Mouse (Mus musculus) embryonic facial prominence, embryonic 11.5 days (tissue): Measurements from ENCODE around the gene Peli3. TPM values are rescaled to one million over a fixed set of nuclear protein-coding genes. Genes with fewer than 3 reads are reported as not detected.

Experiments used
- ATAC-seq: fragments of 200-750 bp; cut with Nextera tagmentation; replicated peaks from 2 replicates; pipeline ENCODE4 v1.8.0; 2017; ENCODE audit warnings: low read depth; ENCODE audit not compliant: insufficient number of reproducible peaks, low FRiP score, low TSS enrichment
- DNase-seq: peaks from one replicate; pipeline ENCODE4 v3.0.0-alpha.2; 2015; ENCODE audit warnings: low spot score
- H3K27ac ChIP-seq: fragments of 300-500 bp; sonication (generic); replicated peaks from 2 replicates; pipeline ENCODE4 v1.5.1; 2014; ENCODE audit warnings: mild to moderate bottlenecking, low read depth, low read length, control low read depth
- H3K27me3 ChIP-seq: fragments of 300-500 bp; sonication (generic); 2 replicates; pipeline ENCODE4 v1.6.1; 2014; ENCODE audit warnings: mild to moderate bottlenecking, low read length, moderate library complexity, mixed read lengths; ENCODE audit not compliant: control insufficient read depth, insufficient read depth
- H3K36me3 ChIP-seq: fragments of 300-500 bp; sonication (generic); replicated peaks from 2 replicates; pipeline ENCODE4 v1.6.1; 2014; ENCODE audit warnings: low read depth, mild to moderate bottlenecking, low read length, moderate library complexity, mixed read lengths; ENCODE audit not compliant: control insufficient read depth, insufficient read depth
- H3K4me1 ChIP-seq: fragments of 300-500 bp; sonication (generic); 2 replicates; pipeline ENCODE4 v1.6.1; 2014; ENCODE audit warnings: low read length, mixed read lengths; ENCODE audit not compliant: control insufficient read depth, insufficient read depth
- H3K4me2 ChIP-seq: fragments of 300-500 bp; sonication (generic); 2 replicates; pipeline ENCODE4 v1.6.1; 2014; ENCODE audit warnings: low read depth, mild to moderate bottlenecking, control low read depth, low read length, moderate library complexity
- H3K4me3 ChIP-seq: fragments of 300-500 bp; sonication (generic); 2 replicates; pipeline ENCODE4 v1.5.1; 2014; ENCODE audit warnings: low read depth, low read length, control low read depth
- H3K9ac ChIP-seq: fragments of 300-500 bp; sonication (generic); replicated peaks from 2 replicates; pipeline ENCODE4 v1.6.1; 2014; ENCODE audit warnings: mild to moderate bottlenecking, control low read depth, low read length
- H3K9me3 ChIP-seq: fragments of 300-500 bp; sonication (generic); replicated peaks from 2 replicates; pipeline ENCODE4 v1.6.1; 2016; ENCODE audit warnings: mild to moderate bottlenecking, low read length, inconsistent platforms, mixed read lengths; ENCODE audit not compliant: control insufficient read depth
- WGBS: fragments of 180-500 bp; shearing (Covaris S2); extraction: QIAGEN DNeasy Blood & Tissue Kit; methylation state at CpG from one replicate; pipeline ENCODE4 v1.1.7; 2014; 5-methylcytosine and 5-hydroxymethylcytosine counted together
- polyA plus RNA-seq: library from polyadenylated mRNA; unstranded; fragments of >200 nt; fragmentation: Nextera tagmentation; extraction: Ambion mirVana; gene quantifications from 2 replicates; pipeline ENCODE4 v1.2.1, GENCODE M21; 2014

Gene Peli3
- polyA plus RNA-seq, 1 experiment from 2014 or later: 1.7 TPM

- DNase-seq: peak; percentile 88
- ATAC-seq: no peak; the same call in 1 of the 2 replicates
- H3K27me3 ChIP-seq: no peaks in the 10 kb centered on the region
- H3K36me3 ChIP-seq: peaks cover 9% of the 10 kb centered on the region; the same call in 1 of the 2 replicates
- peak within 1 kb of the TSS; percentile 54 for H3K9ac ChIP-seq
- H3K4me3 ChIP-seq: peak within 1 kb of the TSS; percentile 50
- H3K9me3 ChIP-seq: no peaks in the 10 kb centered on the region
- peak within 1 kb of the TSS; percentile 36 for H3K4me2 ChIP-seq
- no peak within 1 kb of the TSS for H3K27ac ChIP-seq
- no peaks in the 10 kb centered on the region for H3K4me1 ChIP-seq
- 8% methylated on average over 31 of the region's 31 CpGs for WGBS
Observed at GRCm38 (mm10) chr19:4905979-4906794, 36.7 kb downstream of the Peli3 start, which contains the start of gene Bbs1. Gene Bbs1, minus strand, starts transcription at chr19:4906628.

DNA sequence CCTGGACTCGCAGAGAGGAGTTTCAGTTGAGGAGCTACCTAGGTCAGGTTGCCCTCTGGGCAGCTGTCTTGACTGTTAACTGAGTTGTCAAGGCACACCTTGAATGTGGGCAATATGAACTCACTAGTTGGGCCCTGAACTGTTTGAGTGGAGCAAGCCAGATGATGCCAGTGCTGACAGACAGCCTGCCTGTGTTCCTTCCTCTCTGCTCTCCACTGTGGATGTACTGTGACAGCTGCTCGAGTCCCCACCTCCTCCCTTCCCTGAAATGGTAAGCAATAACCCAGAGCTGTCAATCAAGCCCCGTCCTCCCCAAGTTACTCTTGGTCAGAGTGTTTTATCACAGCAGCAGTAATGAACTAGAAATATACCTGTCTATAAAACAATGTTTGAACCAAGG is 43.0 kb downstream of the Peli3 start:
- Histone ChIP-seq H3K4me1 (no peaks in the 10 kb centered on the region), H3K4me2 (no peak overlapping the region), H3K27ac (no peak overlapping the region), H3K4me3 (no peak overlapping the region), H3K36me3 (no peaks in the 10 kb centered on the region), H3K9ac (no peak overlapping the region), H3K27me3 (no peaks in the 10 kb centered on the region), H3K9me3 (no peaks in the 10 kb centered on the region)
- DNase-seq (no peak), ATAC-seq (no peak)
- 92% methylated on average over 3 of the region's 3 CpGs for WGBS

GRCm38 (mm10) chr19:4898972-4899371 is 44.0 kb downstream of the Peli3 start:
- H3K4me3 ChIP-seq: no peak overlapping the region
- no peaks in the 10 kb centered on the region for H3K36me3 ChIP-seq
- H3K27ac ChIP-seq: no peak overlapping the region
- no peak overlapping the region for H3K9ac ChIP-seq
- WGBS: 67% methylated on average over 9 of the region's 9 CpGs
- H3K4me2 ChIP-seq: no peak overlapping the region
- no peaks in the 10 kb centered on the region for H3K27me3 ChIP-seq
- no peaks in the 10 kb centered on the region for H3K9me3 ChIP-seq
- no peaks in the 10 kb centered on the region for H3K4me1 ChIP-seq
- no peak for ATAC-seq
- no peak for DNase-seq

DNA sequence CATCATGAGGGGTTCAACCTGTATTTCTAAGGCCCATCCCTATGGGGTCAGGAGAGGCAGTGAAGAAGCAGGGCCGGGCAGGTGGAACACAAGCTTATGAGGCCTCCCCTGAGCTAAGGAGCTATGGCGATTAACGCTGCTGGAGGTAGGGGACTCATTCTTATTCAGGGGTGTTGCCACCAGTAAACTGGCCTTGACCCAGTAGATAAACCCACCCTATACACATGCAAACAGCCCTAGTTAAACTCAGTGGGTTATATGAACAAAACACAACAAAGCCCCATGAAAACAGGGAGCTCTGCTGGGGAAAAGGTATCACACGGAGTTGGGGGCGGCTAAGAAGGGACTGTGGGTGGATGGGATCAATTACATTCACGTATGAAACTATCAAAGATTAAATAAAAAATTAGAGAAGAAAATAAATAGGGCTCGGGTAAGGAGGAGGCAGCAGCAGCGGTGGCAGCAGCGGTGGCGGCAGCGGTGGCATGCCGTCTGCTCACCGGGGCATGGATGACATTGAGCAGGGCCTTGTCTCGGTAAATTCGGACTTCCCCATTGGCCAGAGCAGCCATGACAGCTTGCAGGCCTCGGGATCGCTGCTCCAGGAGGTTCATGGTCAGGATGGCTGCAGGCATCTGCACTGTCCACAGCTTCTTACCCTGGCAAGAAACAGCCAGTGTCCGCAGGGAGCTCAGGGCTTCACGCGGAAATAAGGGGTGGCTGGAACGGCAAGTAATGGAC is 46.0 kb downstream of the Peli3 start:
- Histone ChIP-seq H3K9me3 (no peaks in the 10 kb centered on the region), H3K4me3 (no peak overlapping the region)

GRCm38 (mm10) chr19:4891798-4892197 is 51.1 kb downstream of the Peli3 start:
- H3K27me3 ChIP-seq: no peaks in the 10 kb centered on the region
- WGBS: 80% methylated on average over 3 of the region's 3 CpGs
- ATAC-seq (no peak), DNase-seq (no peak)
- no peak overlapping the region for H3K9ac ChIP-seq
- H3K4me1 ChIP-seq: no peaks in the 10 kb centered on the region
- H3K4me2 ChIP-seq: no peak overlapping the region
- no peaks in the 10 kb centered on the region for H3K36me3 ChIP-seq
- no peaks in the 10 kb centered on the region for H3K9me3 ChIP-seq
- no peak overlapping the region for H3K4me3 ChIP-seq
- no peak overlapping the region for H3K27ac ChIP-seq

More for the DNA sequence above, 46.0 kb downstream of the Peli3 start:
- DNase-seq (no peak), ATAC-seq (no peak)
- Histone ChIP-seq H3K27me3 (no peaks in the 10 kb centered on the region), H3K27ac (no peak overlapping the region), H3K9ac (no peak overlapping the region), H3K36me3 (no peaks in the 10 kb centered on the region), H3K4me1 (no peaks in the 10 kb centered on the region), H3K4me2 (no peak overlapping the region)
- 49% methylated on average over 21 of the region's 21 CpGs for WGBS

DNA sequence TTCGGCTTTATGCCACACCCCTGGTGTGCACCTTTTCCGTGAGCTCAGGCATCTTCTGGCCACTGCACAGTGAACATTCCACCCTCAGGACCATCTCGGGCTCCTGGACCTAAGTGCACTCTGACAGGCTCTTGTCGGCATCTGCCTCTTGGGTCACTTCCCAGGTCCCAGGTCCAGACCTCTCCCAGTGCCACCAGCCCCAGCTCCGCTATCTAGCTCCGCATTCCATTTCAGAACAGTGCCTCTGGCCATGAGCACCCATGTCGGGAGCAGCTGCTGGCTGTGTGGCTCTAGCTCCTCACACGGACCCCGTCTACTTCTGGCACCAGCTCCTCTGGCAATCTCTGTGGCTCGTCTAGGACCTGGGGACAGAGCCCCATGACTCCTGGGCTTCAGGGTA is 53.1 kb downstream of the Peli3 start:
- Histone ChIP-seq H3K27me3 (no peaks in the 10 kb centered on the region), H3K9me3 (no peaks in the 10 kb centered on the region), H3K27ac (no peak overlapping the region), H3K4me2 (no peak overlapping the region), H3K4me3 (no peak overlapping the region), H3K9ac (no peak overlapping the region), H3K4me1 (no peaks in the 10 kb centered on the region), H3K36me3 (no peaks in the 10 kb centered on the region)
- ATAC-seq (no peak), DNase-seq (no peak)
- WGBS: 86% methylated on average over 10 of the region's 10 CpGs

DNA sequence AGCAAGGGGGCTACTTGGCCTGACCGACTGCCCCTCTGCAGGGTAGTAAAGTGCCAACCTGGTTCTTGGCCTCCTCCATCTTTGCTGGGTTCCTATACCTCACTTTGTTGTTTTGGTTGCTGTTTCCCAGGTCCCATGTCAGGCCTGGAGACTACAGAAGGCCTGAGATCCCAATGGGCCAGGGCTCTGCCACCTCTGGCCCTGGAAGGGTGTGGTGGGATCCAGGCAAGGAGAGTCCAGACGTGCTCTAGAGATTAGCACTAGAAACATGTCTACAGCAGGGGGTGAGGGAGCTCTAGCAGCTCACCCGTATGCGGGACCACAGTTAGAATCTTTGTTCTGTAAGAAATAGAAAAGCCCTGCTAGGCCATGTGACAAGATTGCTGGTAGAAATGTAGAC is 59.0 kb downstream of the Peli3 start:
- DNase-seq: no peak
- no peak for ATAC-seq
- WGBS: 75% methylated on average over 4 of the region's 4 CpGs
- Histone ChIP-seq H3K4me2 (no peak overlapping the region), H3K27me3 (no peaks in the 10 kb centered on the region), H3K4me3 (no peak overlapping the region), H3K9me3 (no peaks in the 10 kb centered on the region), H3K9ac (no peak overlapping the region), H3K27ac (no peak overlapping the region), H3K36me3 (no peaks in the 10 kb centered on the region), H3K4me1 (no peaks in the 10 kb centered on the region)
